Mouse (Mus musculus): ENCODE data around the gene Sytl3.
"Not testable (repeated sequence)": the region's sequence is repeated elsewhere in the genome, so short reads cannot be mapped to it uniquely, and the experiment has no call there.

Sytl3 gene

DNA sequence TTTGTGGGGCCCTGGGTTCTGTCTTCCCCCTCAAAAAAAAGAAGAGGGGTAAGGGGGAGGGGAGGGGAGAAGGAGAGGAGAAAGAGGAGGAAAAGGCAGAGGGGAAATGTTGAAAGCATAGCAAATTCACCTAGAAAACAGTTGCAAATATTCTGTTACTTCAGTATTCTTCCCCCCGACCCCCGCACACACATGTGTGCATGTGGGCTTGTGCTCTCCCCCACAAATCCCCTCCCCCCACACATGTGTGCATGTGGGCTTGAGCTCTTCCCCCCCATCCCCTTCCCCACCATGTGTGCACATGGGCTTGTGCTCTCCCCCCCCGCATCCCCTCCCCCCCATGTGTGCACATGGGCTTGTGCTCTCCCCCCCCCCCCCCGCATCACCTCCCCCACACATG is 30.5 kb downstream of the Sytl3 start:
- not testable (repeated sequence) for DNase-seq (ENCODE audit: extremely low spot score, low spot score)

DNA sequence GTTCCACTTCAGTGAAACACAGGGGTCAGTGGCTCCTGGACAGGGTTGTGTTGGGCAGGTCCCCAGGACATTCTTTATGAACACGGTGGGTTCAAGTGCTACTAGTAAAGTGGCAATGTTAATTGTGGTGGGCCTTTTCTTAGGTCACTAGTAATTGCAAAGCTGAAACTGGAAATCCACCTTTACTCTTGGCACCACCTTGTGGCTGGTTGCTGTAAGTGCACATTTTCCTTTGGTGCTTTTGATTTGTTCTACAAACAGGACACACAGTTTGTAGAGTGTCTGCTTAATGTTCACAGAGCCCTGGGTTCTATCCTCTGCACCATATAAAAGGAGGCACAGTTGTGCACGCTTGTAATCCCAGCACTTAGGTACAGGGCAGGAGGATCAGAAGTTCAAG is 32.7 kb downstream of the Sytl3 start:
- peak; percentile 31 for DNase-seq (ENCODE audit: extremely low spot score, low spot score)

DNA sequence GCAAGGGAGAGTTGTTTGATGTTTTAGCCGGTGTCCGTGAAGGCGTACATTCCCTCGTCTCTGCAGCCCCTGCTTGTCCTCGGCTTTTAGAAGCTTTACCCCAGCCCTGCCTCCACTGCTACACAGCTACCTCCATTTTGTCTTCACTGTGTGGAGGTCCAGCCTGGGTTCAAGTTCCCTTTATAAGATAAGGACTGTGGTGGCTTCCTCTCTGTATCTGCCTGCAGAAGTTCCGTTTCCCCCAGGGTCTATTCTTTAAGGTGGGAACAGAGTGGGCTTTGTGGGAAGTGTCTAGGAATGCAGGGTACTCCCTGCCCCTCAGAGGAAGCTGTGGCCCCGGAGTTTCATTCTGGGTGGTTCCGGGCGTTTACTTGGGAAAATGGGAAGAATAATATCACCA is 36.8 kb downstream of the Sytl3 start:
- DNase-seq (ENCODE audit: extremely low spot score, low spot score), result not testable (repeated sequence)

DNA sequence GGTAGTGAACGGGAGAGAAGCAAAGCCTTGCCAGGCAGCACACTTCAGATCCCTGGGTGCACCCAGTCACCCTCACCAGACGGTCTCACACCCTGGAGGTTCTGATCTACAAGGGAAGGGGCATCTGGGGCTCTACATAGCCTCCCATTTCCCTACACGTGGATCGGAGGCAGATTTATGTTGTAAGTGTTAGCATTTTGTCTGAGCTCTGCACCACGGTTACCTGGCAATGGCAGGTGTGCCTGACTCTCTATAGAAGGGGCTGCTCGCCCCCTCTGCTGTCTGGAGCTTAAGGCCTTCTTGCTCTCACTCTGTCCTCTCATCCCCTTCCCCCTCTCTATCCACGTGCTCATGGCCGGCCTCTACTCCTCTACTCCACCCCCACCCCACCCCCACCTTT is 37.6 kb downstream of the Sytl3 start:
- not testable (repeated sequence) for DNase-seq (ENCODE audit: extremely low spot score, low spot score)

DNA sequence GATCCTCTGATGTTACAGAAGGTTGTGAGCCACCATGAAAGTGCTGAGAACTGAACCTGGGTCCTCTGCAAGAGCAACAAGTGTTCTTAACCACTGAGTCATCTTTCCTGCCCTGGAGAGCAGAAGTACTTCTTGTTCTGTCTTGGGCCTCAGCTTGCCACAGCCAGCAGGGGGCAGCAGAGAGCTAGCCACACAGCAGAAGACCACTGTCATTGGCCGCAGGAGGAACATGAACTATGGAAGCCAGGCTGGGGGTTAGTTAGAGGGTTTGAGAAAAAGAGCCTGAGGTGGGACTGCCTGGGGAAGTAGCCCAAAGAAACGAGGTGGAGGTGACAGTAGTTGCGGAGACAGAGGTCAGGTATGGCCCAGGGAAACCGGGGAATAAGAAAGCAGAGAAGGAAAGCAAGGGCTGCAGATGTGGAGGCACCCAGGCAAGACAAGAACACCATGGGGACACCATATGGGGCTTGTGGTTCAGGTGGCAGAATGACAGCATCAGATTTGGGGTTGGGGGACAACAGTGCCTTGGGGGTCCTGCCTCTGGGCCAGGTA is 38.4 kb downstream of the Sytl3 start:
- DNase-seq (ENCODE audit: extremely low spot score, low spot score), result peak; percentile 21

DNA sequence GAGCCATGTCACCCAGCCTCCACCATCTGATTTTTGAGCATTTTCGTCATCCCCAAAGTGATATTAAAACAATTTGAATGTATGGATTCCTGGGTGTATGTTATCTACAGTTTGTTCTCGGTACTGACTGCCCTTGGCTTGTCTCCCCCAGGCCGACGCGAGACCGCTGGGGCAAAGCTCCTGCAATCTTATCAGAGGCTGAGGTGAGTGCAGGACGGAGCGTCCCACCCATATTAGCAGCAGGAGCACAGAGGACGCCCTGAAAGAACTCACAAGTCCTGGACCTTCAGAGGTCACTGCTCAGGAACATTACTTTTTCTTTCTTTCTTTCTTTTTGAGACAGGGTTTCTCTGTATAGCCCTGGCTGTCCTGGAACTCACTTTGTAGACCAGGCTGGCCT is 40.6 kb downstream of the Sytl3 start:
- not testable (repeated sequence) for DNase-seq (ENCODE audit: extremely low spot score, low spot score)

DNA sequence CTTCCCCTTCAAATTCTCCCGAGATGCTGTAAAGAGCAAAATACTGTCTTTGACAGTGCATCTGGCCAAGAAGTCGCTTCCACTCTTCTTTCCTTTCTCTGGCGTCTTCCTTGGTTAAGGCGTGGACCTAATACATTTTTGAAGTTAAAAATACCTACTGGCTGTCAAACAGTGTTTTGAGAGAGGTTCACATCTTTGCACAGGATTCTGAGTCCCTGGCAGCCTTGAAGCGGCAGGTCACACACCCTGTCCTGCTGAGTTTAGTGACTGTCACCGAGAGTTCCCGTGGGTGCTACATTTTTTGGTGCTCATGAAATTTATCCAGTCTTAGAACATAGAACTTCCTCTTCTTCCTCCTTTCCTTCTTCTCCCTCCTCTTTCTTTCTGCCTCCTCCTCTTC is 41.2 kb downstream of the Sytl3 start:
- not testable (repeated sequence) for DNase-seq (ENCODE audit: extremely low spot score, low spot score)

DNA sequence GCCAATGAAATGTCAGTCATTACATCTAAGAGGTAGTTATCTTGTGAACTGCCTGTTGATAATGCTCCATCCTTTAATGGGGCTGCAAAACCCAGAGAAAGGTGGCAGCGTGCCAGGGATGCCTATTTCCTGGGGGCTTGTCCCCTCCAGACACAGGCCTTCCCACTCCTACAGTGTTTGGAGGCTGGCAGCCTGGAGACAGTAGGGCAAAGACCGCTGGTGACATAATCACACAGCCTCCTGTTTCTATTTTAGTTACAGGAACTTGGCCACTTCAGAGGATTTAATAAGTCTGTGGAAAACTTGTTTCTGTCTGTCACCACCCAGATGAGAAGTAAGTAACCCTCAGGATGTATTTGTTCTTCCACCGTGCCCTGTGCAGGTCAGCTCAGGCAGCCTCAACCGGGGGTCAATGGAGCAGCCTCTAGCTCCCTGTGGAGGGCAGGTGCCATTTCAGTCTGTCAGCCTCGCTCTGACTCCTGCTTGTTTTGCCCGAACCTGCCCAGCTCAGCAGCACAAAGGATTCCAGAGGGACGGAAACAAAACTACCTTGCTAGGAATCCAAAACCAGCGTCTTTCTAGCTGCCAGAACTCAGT is 43.8 kb downstream of the Sytl3 start:
- DNase-seq (ENCODE audit: extremely low spot score, low spot score), result not testable (repeated sequence)

DNA sequence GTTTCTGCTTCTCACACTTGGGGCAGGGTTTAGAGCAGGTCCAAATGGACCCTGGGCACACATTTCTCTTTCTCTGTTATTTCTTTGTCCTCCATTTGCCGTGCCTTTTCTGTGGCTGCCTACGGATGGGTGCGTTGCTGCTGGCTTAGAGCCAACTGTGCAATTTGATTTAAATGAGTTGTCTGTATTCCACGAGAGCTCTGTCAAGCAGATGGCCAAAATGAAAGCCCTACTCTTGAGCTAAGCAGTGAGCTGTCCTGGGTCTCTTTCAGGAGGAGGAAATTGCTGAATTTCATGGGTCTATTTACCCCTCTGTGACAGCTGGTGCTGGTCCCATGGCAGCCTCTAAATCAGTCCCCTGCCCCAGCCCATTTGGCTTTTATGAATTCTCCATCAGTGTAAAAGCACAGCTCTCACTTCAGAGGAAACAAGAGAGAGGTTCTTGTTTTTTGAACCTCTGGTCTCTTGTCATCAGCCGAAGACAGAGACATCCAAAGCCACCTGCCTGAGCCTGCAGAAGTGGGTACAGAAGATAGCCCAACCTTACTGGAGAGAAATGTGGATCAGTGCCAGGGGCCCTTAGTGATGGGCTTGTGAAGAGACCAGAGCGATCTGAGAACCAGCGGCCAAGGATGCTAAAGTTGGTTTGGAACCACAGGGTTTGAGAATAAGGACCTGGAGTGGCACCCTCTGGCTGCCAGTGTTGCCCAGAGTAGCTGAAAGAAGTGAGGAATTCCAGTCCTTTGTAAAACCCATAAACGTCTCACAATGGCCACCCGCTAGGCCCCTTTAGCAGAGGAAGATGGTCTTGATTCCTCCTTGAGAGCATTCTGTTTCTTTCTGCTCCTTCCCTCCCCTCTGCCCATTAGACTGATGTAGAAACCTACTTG is 44.7 kb downstream of the Sytl3 start:
- not testable (repeated sequence) for DNase-seq (ENCODE audit: extremely low spot score, low spot score)

DNA sequence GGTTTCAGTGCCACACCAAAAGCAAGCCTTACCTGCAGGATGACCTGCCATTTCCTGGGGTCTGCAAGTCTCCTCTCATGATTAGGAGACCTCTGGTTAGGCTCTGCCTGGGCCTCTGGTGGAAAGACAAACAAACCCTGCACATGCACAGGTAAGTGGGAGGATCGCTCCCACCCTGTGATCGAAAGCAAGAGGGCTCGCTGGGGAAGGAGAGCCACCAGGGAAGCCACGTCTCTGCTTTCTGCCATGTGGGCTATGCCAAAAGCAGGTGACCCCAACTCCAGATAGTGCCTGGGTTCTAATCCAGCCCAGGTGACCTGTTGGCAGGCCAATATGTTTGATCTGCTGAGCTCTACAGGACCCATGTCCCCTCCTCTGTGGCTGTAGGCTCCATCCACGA is 47.6 kb downstream of the Sytl3 start:
- not testable (repeated sequence) for DNase-seq (ENCODE audit: extremely low spot score, low spot score)

DNA sequence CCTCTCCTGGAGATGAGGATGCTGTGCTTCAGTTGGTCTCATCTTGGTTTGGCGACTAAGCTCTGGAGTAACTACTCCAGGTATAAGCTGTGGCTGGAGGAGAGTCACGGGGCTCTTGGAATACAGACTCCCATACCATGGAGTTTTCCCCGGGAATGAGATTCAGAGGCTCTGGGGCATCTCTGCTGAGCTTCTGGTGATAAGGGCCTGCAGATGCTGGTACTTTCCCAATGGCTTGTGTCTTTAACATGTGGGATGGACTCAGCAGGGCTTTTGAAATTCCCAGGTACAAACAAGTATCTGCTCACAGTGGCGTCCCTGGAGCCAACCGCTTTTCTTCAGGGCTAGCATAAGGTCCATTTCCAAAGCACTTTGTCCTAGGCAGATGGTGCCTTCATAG is 48.5 kb downstream of the Sytl3 start:
- not testable (repeated sequence) for DNase-seq (ENCODE audit: extremely low spot score, low spot score)

DNA sequence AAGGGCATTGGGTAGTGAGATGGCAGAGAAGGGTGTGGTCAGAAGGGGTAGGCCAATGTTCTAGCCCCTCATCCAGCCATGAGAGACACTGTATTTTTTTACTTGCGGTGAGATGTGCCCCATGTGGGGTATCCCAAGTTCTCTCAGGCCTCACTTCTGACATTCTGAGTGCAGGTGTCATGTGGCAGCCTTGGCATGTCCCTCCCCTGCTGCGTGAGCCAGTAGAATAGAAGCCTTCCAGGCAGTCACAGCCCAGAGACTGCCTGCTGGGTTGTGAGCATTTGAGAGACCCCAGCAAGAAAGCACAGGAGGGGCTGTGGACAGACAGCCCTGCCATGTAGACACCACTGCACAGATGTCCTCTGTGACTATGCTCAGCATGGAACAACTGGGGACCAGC is 49.3 kb downstream of the Sytl3 start:
- not testable (repeated sequence) for DNase-seq (ENCODE audit: extremely low spot score, low spot score)

DNA sequence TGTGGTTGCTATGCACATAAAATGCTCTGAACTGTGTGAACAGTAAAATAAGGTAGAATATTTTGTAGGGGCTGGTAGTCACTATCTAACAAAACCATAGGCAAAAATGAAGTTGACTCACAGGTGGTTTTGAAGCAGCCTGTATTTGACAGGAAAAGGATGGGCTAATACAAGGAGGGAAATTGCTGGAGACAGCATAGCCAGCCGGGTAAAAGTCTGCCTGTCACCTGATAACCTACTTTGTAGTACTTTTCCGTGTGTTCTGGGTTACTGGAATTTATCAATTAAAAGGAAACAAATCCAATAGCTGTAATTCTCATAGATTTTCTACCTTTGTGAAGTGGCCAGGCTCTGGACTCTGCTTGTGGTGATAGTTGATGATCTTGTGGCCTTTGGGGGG is 54.6 kb downstream of the Sytl3 start:
- not testable (repeated sequence) for DNase-seq (ENCODE audit: extremely low spot score, low spot score)

DNA sequence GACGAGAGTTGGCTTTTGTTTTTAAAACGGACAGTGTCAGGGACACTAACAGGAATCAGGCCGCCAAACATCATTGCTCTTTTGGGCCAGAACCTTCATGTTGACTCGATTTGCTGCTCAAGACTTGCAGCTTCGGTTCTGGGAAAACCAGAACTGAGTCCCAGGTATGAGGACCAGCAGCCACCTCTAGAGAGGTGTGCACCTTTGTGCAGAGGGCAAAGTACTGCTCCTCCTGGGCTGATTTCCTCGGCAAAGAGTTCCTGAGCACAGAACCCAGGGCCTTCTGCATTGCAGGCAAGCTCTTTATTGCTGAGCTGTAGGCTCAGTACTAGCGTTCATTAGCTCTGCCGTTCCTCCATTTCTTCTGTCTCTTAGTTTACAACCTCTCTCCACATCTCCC is 55.1 kb downstream of the Sytl3 start:
- DNase-seq (ENCODE audit: extremely low spot score, low spot score), result not testable (repeated sequence)

DNA sequence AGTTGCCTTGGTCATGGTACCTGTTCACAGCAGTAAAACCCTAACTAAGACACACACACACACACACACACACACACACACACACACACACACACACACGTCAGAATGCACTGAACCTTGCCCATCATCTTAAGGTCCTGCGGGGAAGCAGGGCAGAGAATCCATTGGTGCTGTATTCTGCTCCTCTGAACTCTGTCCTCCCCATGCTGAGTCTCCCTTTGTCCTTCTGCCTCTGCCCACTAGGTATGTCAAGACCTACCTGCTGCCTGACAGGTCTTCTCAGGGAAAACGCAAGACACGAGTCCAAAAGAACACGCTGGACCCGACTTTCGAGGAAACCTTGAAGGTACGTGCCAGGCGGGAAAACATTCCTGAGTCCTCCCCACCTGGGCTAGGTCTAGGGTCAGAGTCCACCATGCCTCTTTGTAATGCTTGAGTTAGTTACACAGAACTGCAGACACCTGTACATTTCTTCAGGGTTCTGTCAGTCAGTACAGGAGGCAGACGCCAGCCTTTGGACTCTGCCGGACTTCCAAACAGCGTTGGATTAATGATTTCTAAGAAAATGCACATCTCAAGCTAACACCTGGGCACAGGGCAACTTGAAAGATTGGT is 69.2 kb downstream of the Sytl3 start:
- no peak for DNase-seq (ENCODE audit: extremely low spot score, low spot score)

DNA sequence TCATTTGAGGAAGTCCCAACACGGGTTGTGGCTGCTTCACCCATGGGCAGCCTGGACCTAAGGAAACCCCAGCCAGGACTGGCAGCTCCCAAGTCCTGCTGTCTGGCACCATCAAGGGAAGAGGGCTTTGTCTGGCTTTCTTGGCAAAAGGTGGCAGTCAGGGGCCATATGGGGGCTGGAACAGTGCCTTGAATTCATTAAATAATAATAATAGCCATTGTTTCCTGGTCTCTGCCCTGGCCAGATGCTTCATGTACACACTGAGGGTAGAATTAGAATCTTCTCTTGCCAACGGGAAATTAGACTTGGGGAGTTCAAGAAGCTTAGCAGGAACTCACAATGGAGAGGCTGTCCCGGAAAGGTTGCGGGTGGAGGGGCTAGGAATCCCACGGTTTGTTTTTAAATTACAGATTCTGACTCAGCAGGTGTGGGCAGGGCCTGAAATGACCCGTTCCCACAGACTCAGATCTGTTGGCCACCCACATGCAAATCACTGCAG is 70.4 kb downstream of the Sytl3 start:
- peak; percentile 12 for DNase-seq (ENCODE audit: extremely low spot score, low spot score)

DNA sequence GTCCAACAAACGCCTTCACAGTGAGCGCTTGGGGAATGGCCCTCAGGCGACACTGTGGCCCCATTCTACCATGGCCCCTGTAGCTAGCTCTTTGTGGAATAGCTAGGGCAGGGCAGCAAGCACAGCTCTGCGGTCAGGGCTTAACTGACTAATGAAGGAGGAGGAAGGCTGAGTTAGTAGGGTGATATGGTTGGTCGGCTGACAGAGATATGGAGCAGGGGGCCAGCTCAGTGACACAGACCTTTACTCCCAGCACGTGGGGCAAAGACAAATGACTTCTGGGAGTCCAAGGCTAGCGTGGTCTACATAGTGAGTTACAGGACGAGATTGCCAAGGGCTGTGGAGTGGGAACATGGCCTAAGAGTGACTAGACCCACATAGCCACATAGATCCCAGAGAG is 72.2 kb downstream of the Sytl3 start:
- peak; percentile 11 for DNase-seq (ENCODE audit: extremely low spot score, low spot score)

DNA sequence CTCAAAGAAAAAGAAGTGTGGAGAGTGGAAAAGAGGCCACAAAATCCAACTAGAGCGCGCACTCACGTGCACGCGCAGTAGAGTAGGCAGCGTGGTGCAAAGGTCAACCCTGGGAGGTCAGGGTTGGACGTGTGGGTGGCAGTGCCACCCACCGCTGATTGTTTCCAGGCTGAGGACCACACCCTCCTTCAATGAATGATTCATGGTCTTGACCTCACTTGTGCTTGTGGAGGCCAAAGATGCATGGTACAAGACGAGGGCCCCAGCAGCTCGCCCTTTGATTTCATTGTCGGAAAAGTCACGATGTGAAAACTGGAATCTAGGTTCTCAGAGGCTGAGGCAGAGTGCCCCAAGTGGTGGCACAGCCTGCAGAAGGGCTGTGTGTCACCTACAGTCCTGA is 72.7 kb downstream of the Sytl3 start:
- DNase-seq (ENCODE audit: extremely low spot score, low spot score), result peak; percentile 7

DNA sequence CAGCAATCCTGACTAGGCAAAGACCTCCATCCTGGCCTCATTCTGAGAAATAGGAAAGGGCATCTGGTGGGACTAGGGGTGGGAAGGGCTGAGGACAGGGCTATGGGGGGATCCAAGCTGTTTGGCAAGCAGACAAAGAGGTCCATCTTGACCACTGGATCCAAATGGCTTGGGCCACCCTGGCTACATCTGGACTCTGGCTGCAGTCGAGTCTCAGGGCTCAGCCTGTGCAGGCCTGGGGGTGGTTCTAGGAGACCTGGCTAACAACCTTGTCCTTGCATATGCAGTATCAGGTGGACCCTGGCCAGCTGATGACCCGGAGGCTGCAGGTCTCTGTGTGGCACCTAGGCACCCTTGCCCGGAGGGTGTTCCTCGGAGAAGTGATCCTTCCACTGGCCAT is 73.8 kb downstream of the Sytl3 start:
- peak; percentile 11 for DNase-seq (ENCODE audit: extremely low spot score, low spot score)

DNA sequence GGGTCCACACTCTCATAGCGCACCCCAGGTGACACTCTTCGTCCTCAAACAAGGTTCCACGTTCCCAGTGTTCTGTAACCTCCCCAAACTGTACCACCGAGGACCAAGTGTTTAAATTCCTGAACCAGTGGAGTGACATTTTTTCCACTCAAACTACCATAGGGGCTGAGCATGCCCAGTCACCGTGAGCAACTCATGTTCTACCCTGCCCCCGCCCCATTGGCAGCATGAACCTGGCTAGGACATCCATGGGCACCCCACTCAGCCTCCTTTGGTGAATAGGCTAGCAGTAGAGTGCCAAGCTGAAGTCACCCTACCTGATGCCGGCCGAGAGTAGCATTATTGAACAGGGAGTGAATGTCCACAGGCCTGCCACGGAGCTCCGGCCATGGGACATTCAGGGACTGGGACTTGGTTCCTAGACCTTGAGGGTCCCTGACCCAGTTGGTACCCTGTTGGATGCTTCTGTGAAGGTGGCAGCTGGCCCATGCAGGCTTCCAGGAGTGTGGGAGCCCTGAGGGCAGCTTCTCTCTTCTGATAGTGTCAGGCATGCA is 74.5 kb downstream of the Sytl3 start:
- no peak for DNase-seq (ENCODE audit: extremely low spot score, low spot score)

DNA sequence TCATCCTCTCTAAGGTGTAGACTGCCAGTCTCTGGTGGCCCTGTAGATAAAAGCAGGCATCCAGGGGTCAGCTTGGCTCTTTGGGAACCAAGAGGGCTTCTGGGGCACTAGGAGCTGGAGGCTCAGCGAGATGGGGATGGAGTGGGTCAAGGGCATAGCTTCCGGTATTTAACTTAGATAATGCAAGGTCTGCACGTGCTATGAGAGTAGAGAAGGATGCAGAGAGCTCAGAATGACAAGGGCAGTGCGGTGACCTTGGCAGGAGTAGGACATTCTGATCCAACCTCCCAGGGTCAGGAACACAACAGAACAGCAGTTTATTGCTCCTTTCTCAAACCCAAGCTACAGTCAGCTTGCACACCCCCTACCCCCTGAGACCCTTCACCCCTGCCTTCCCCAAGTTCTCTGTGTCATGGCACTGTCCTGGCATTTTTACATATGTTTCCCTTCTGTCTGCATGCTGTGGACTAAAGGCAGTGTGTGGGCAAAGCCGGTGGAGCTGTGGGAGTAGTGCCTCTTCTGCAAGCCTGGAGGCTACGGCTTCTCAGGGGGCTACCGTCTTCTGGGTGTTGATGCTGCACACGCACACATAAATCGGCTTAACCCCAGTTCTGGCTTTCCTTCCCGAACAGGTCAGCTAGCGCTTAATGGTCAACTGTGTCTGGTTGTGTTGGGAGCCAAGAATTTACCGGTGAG is 76.0 kb downstream of the Sytl3 start:
- no peak for DNase-seq (ENCODE audit: extremely low spot score, low spot score)
